Comparison of ENCODE assay signal across 8 mouse cellular contexts in genomic region chr17:56010255-56010654, GRCm38 (mm10). TPM values are rescaled to one million over a fixed set of nuclear protein-coding genes. Genes with fewer than 3 reads are reported as not detected.
DNase-seq lines count a peak whose midpoint lies in the region; ATAC-seq and TF ChIP-seq lines count a peak whose summit lies in the region.

No protein-coding gene starts in this region.

- H3K9ac ChIP-seq in liver, adult 2 months (ENCODE audit: low read depth, low read length), result peak overlapping the region; percentile 41
- H3K9ac ChIP-seq in neural tube, embryonic 14.5 days (replicated peaks; ENCODE audit: low read depth, low read length), result peak overlapping the region; percentile 84

- H3K79me2 ChIP-seq in liver, adult 2 months (ENCODE audit: control insufficient read depth, insufficient read depth, low read length), result no peaks in the 10 kb centered on the region; the same call in 1 of the 2 replicates

- WGBS in liver, adult 2 months, result 39% methylated on average over 14 of the region's 14 CpGs
- WGBS in forebrain, embryonic 10.5 days, result 78% methylated on average over 14 of the region's 14 CpGs
- 75% methylated on average over 14 of the region's 14 CpGs for WGBS in limb, embryonic 10.5 days
- 72% methylated on average over 14 of the region's 14 CpGs for WGBS in neural tube, embryonic 14.5 days

- peak overlapping the region; percentile 14 for H3K4me3 ChIP-seq in liver, adult 2 months (ENCODE audit: insufficient read depth, low read depth, low read length)
- H3K4me3 ChIP-seq in forebrain, embryonic 10.5 days, result peak overlapping the region; percentile 85
- H3K4me3 ChIP-seq in limb, embryonic 10.5 days, result peak overlapping the region; percentile 88
- H3K4me3 ChIP-seq in neural tube, embryonic 14.5 days (ENCODE audit: low read depth, low read length), result peak overlapping the region; percentile 81

- no peak for ATAC-seq in neural tube, embryonic 14.5 days (ENCODE audit: low read depth)

- no peak for TF ChIP-seq CTCF in liver, adult 2 months (IDR thresholded peaks at IDR 0.05; ENCODE audit: low read depth, low read length)

- no peaks in the 10 kb centered on the region for H3K27me3 ChIP-seq in liver, adult 2 months (ENCODE audit: control insufficient read depth, insufficient read depth, low read length)
- peaks cover 3% of the 10 kb centered on the region for H3K27me3 ChIP-seq in forebrain, embryonic 10.5 days (ENCODE audit: poor library complexity, severe bottlenecking)
- H3K27me3 ChIP-seq in limb, embryonic 10.5 days (ENCODE audit: low read depth, poor library complexity, severe bottlenecking), result peaks cover 4% of the 10 kb centered on the region; the same call in 1 of the 2 replicates
- no peaks in the 10 kb centered on the region for H3K27me3 ChIP-seq in neural tube, embryonic 14.5 days (ENCODE audit: control insufficient read depth, insufficient read depth, low read length)

- H3K9me3 ChIP-seq in forebrain, embryonic 10.5 days, result no peaks in the 10 kb centered on the region
- no peaks in the 10 kb centered on the region for H3K9me3 ChIP-seq in limb, embryonic 10.5 days (replicated peaks)
- no peaks in the 10 kb centered on the region for H3K9me3 ChIP-seq in neural tube, embryonic 14.5 days (ENCODE audit: control insufficient read depth, low read length)

- H3K4me2 ChIP-seq in neural tube, embryonic 14.5 days (ENCODE audit: low read depth, low read length), result peak overlapping the region; percentile 99

- 0 out of 2 replicates have a peak overlapping the region, but pooled peaks have one; percentile 20 for H3K27ac ChIP-seq in liver, adult 2 months (replicated peaks; ENCODE audit: insufficient read depth, low read depth, low read length)
- peak overlapping the region; percentile 97 for H3K27ac ChIP-seq in forebrain, embryonic 10.5 days
- peak overlapping the region; percentile 95 for H3K27ac ChIP-seq in limb, embryonic 10.5 days
- no peak overlapping the region; the same call in 1 of the 2 replicates for H3K27ac ChIP-seq in neural tube, embryonic 14.5 days (ENCODE audit: low read depth, low read length)

- peaks cover under 1% of the 10 kb centered on the region; the same call in 1 of the 2 replicates for H3K36me3 ChIP-seq in liver, adult 2 months (ENCODE audit: control insufficient read depth, insufficient read depth, low read length)
- H3K36me3 ChIP-seq in forebrain, embryonic 10.5 days (replicated peaks), result peaks cover 51% of the 10 kb centered on the region
- H3K36me3 ChIP-seq in limb, embryonic 10.5 days, result peaks cover 48% of the 10 kb centered on the region
- peaks cover 24% of the 10 kb centered on the region for H3K36me3 ChIP-seq in neural tube, embryonic 14.5 days (ENCODE audit: control insufficient read depth, insufficient read depth, low read length)

- TF ChIP-seq POLR2A in liver, adult 2 months (IDR thresholded peaks at IDR 0.05; ENCODE audit: extremely low read depth, insufficient read depth, low read length), result no peak

- H3K4me1 ChIP-seq in liver, adult 2 months (ENCODE audit: control insufficient read depth, insufficient read depth, low read length), result peaks cover 20% of the 10 kb centered on the region
- H3K4me1 ChIP-seq in forebrain, embryonic 10.5 days, result peaks cover 46% of the 10 kb centered on the region
- peaks cover 35% of the 10 kb centered on the region for H3K4me1 ChIP-seq in limb, embryonic 10.5 days
- peaks cover 25% of the 10 kb centered on the region for H3K4me1 ChIP-seq in neural tube, embryonic 14.5 days (ENCODE audit: control insufficient read depth, insufficient read depth, low read length)

- DNase-seq in liver, adult 2 months (ENCODE audit: extremely low read depth, low read depth, low spot score), result peak; percentile 62
- DNase-seq in liver, result no peak
- no peak for DNase-seq in forebrain, embryonic 10.5 days (ENCODE audit: extremely low spot score, low spot score)
- DNase-seq in limb, embryonic 10.5 days (ENCODE audit: low spot score), result no peak
- DNase-seq in frontal cortex, postnatal 36 days (ENCODE audit: low spot score in 2 of 2), result no peak
- DNase-seq in adrenal gland, postnatal 4 days (ENCODE audit: low spot score in 2 of 2), result no peak
- DNase-seq in gastrocnemius, adult 8-10 months (ENCODE audit: low spot score in 2 of 2), result no peak

RNA-seq across cellular contexts. Expression of gene Mpnd, which starts 4.7 kb away (rescaled TPM):
- 86.2 and 93.2 TPM in 2 replicates for total RNA-seq in liver, adult 2 months (2014; rRNA removed)
- 142 and 175 TPM in 2 replicates for polyA plus RNA-seq in liver, adult 2 months (2012; rRNA removed)
- 105 and 114 TPM in 2 replicates for polyA plus RNA-seq in forebrain, embryonic 10.5 days (2016; fragmentation: Nextera tagmentation; extraction: Ambion mirVana)
- polyA plus RNA-seq in limb, embryonic 10.5 days (2016; fragmentation: Nextera tagmentation; extraction: Ambion mirVana), result 115 and 130 TPM in 2 replicates
- polyA plus RNA-seq in neural tube, embryonic 14.5 days (2014; fragmentation: Nextera tagmentation; extraction: Ambion mirVana), result 150 and 158 TPM in 2 replicates
- total RNA-seq in adrenal gland, postnatal 4 days (2021), result 10 to 100 TPM; 91.6 to 91.9 TPM
- total RNA-seq in gastrocnemius, adult 8-10 months (2022), result 10 to 100 TPM; 41.3 to 55.2 (median 42.4) TPM

RNA-seq across cellular contexts. Expression of gene Stap2, which starts 4.9 kb away (rescaled TPM):
- 30.9 and 35.3 TPM in 2 replicates for total RNA-seq in liver, adult 2 months (2014; rRNA removed)
- 38.8 and 44.8 TPM in 2 replicates for polyA plus RNA-seq in liver, adult 2 months (2012; rRNA removed)
- 5.6 and 7.4 TPM in 2 replicates for polyA plus RNA-seq in forebrain, embryonic 10.5 days (2016; fragmentation: Nextera tagmentation; extraction: Ambion mirVana)
- 6.4 and 7.3 TPM in 2 replicates for polyA plus RNA-seq in limb, embryonic 10.5 days (2016; fragmentation: Nextera tagmentation; extraction: Ambion mirVana)
- 5.2 and 6.8 TPM in 2 replicates for polyA plus RNA-seq in neural tube, embryonic 14.5 days (2014; fragmentation: Nextera tagmentation; extraction: Ambion mirVana)
- 1 to 10 TPM; 9.3 to 9.4 TPM for total RNA-seq in adrenal gland, postnatal 4 days (2021)
- 1 to 10 TPM; 1.7 to 3.2 (median 2.6) TPM for total RNA-seq in gastrocnemius, adult 8-10 months (2022)

RNA-seq across cellular contexts. Expression of gene Fsd1, which starts 23.9 kb away (rescaled TPM):
- total RNA-seq in liver, adult 2 months (2014; rRNA removed), result not detected in 2 replicates
- not detected in 2 replicates for polyA plus RNA-seq in liver, adult 2 months (2012; rRNA removed)
- polyA plus RNA-seq in forebrain, embryonic 10.5 days (2016; fragmentation: Nextera tagmentation; extraction: Ambion mirVana), result 74.4 and 80.9 TPM in 2 replicates
- 44.0 and 56.6 TPM in 2 replicates for polyA plus RNA-seq in limb, embryonic 10.5 days (2016; fragmentation: Nextera tagmentation; extraction: Ambion mirVana)
- polyA plus RNA-seq in neural tube, embryonic 14.5 days (2014; fragmentation: Nextera tagmentation; extraction: Ambion mirVana), result 155 and 188 TPM in 2 replicates
- 1 to 10 TPM; 4.1 to 9.2 TPM for total RNA-seq in adrenal gland, postnatal 4 days (2021)
- not detected for total RNA-seq in gastrocnemius, adult 8-10 months (2022)

RNA-seq across cellular contexts. Expression of gene Sh3gl1, which starts 26.2 kb away (rescaled TPM):
- 8.8 and 10.5 TPM in 2 replicates for total RNA-seq in liver, adult 2 months (2014; rRNA removed)
- polyA plus RNA-seq in liver, adult 2 months (2012; rRNA removed), result 33.5 and 40.0 TPM in 2 replicates
- polyA plus RNA-seq in forebrain, embryonic 10.5 days (2016; fragmentation: Nextera tagmentation; extraction: Ambion mirVana), result 152 and 157 TPM in 2 replicates
- polyA plus RNA-seq in limb, embryonic 10.5 days (2016; fragmentation: Nextera tagmentation; extraction: Ambion mirVana), result 181 and 187 TPM in 2 replicates
- polyA plus RNA-seq in neural tube, embryonic 14.5 days (2014; fragmentation: Nextera tagmentation; extraction: Ambion mirVana), result 87.5 and 94.9 TPM in 2 replicates
- total RNA-seq in adrenal gland, postnatal 4 days (2021), result 10 to 100 TPM; 66.3 to 67.4 TPM
- 1 to 10 TPM; 5.5 to 8.9 (median 7.6) TPM for total RNA-seq in gastrocnemius, adult 8-10 months (2022)

RNA-seq across cellular contexts. Expression of gene Chaf1a, which starts 30.0 kb away (rescaled TPM):
- total RNA-seq in liver, adult 2 months (2014; rRNA removed), result 0.37 and 0.81 TPM in 2 replicates
- 0.26 and 0.31 TPM in 2 replicates for polyA plus RNA-seq in liver, adult 2 months (2012; rRNA removed)
- 53.9 and 54.7 TPM in 2 replicates for polyA plus RNA-seq in forebrain, embryonic 10.5 days (2016; fragmentation: Nextera tagmentation; extraction: Ambion mirVana)
- 54.7 and 60.2 TPM in 2 replicates for polyA plus RNA-seq in limb, embryonic 10.5 days (2016; fragmentation: Nextera tagmentation; extraction: Ambion mirVana)
- polyA plus RNA-seq in neural tube, embryonic 14.5 days (2014; fragmentation: Nextera tagmentation; extraction: Ambion mirVana), result 2.3 and 3.2 TPM in 2 replicates
- 10 to 100 TPM; 15.6 to 16.2 TPM for total RNA-seq in adrenal gland, postnatal 4 days (2021)
- 1 to 10 TPM in 1 of 4 experiments, under 1 TPM in 3; 0.47 to 1.6 (median 0.75) TPM for total RNA-seq in gastrocnemius, adult 8-10 months (2022)

Comparison
In these comparisons a context has a peak if more than half of its experiments do, and no peak if none do; other contexts are left out.
1. H3K4me3 ChIP-seq: peak in every context shown above with its lines; median percentile 88 in limb, embryonic 10.5 days; 85 in forebrain, embryonic 10.5 days; 81 in neural tube, embryonic 14.5 days; 14 in liver, adult 2 months.
2. RNA of gene Fsd1, which starts 23.9 kb away (polyA plus RNA-seq): 155 to 188 TPM in neural tube, embryonic 14.5 days, 74.4 to 80.9 TPM in forebrain, embryonic 10.5 days and 44.0 to 56.6 TPM in limb, embryonic 10.5 days; not detected in liver, adult 2 months; every median in the first group is over 10 times any median in the second.